Mouse (Mus musculus) liver, adult 2 months (tissue): ENCODE results near the gene Map2k3.

Source experiments
- CTCF ChIP-seq: fragments of 200-500 bp; IDR thresholded peaks from 2 replicates; pipeline ENCODE4 v1.5.1; 2011; ENCODE audit warnings: low read depth, low read length, control low read depth
- POLR2A ChIP-seq: fragments of 200-500 bp; IDR thresholded peaks from 2 replicates; pipeline ENCODE4 v1.6.1; 2011; ENCODE audit warnings: low read length, control low read depth; ENCODE audit not compliant: insufficient read depth; ENCODE audit errors: extremely low read depth

GRCm38 (mm10) chr11:60952986-60953385 is 21.2 kb downstream of the Map2k3 start:
- TF ChIP-seq CTCF, result no peak
- no peak for TF ChIP-seq POLR2A
